Mouse (Mus musculus): ENCODE data around the gene Ccl4. TPM values are rescaled to one million over a fixed set of nuclear protein-coding genes. Genes with fewer than 3 reads are reported as not detected.

Gene Ccl4
- polyA plus RNA-seq, 1 experiment from 2014 or later = not detected

GRCm38 (mm10) chr11:83634898-83635297, 27.5 kb upstream of the Ccl4 start:
- H3K4me1 ChIP-seq (replicated peaks; ENCODE audit: control insufficient read depth, insufficient read depth, low read length) = no peaks in the 10 kb centered on the region
- no peaks in the 10 kb centered on the region for H3K9me3 ChIP-seq (ENCODE audit: control insufficient read depth, low read length)
- no peaks in the 10 kb centered on the region for H3K27me3 ChIP-seq (ENCODE audit: control insufficient read depth, insufficient read depth, low read depth, low read length)
- no peak overlapping the region for H3K4me2 ChIP-seq (ENCODE audit: low read depth, low read length)
- no peak overlapping the region for H3K9ac ChIP-seq (ENCODE audit: low read length)
- no peak for ATAC-seq (ENCODE audit: low read depth)
- H3K27ac ChIP-seq (ENCODE audit: low read length) = no peak overlapping the region
- H3K4me3 ChIP-seq (ENCODE audit: low read length) = no peak overlapping the region
- WGBS = 93% methylated on average over 2 of the region's 2 CpGs
- no peaks in the 10 kb centered on the region for H3K36me3 ChIP-seq (ENCODE audit: control insufficient read depth, insufficient read depth, low read length)

DNA sequence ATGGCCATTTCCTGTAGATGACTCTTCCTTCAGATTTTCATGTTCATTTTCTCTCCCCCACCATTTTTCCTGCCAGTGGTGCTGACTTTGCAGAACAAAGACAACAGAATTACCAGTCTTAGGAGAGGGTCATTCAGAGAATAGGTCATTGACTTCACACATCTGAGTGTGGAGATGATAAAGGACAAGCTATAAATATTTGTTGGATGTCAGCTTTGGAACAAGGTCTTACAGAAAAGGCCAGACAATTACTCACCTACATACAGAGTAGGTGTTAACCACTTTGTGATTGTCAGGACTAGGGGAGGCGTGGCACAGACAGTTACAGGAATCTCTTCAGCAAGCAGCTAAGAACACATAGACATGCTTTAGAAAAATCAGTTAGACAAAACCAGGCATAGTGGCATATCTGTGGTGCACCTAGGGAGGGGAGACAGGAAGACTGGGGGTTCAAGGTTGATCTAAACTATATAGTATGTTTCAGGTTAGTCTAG, 25.6 kb upstream of the Ccl4 start:
- no peaks in the 10 kb centered on the region for H3K4me1 ChIP-seq (replicated peaks; ENCODE audit: control insufficient read depth, insufficient read depth, low read length)
- no peaks in the 10 kb centered on the region for H3K36me3 ChIP-seq (ENCODE audit: control insufficient read depth, insufficient read depth, low read length)
- no peaks in the 10 kb centered on the region for H3K27me3 ChIP-seq (ENCODE audit: control insufficient read depth, insufficient read depth, low read depth, low read length)
- H3K9me3 ChIP-seq (ENCODE audit: control insufficient read depth, low read length) = no peaks in the 10 kb centered on the region
- no peak overlapping the region for H3K27ac ChIP-seq (ENCODE audit: low read length)
- WGBS = 70% methylated on average over 1 of the region's 1 CpGs
- no peak overlapping the region for H3K4me2 ChIP-seq (ENCODE audit: low read depth, low read length)
- no peak overlapping the region for H3K9ac ChIP-seq (ENCODE audit: low read length)
- no peak overlapping the region for H3K4me3 ChIP-seq (ENCODE audit: low read length)
- no peak for ATAC-seq (ENCODE audit: low read depth)

GRCm38 (mm10) chr11:83638934-83639333, 23.4 kb upstream of the Ccl4 start:
- H3K4me2 ChIP-seq (ENCODE audit: low read depth, low read length) = no peak overlapping the region
- no peaks in the 10 kb centered on the region for H3K9me3 ChIP-seq (ENCODE audit: control insufficient read depth, low read length)
- no peaks in the 10 kb centered on the region for H3K4me1 ChIP-seq (replicated peaks; ENCODE audit: control insufficient read depth, insufficient read depth, low read length)
- 49% methylated on average over 2 of the region's 2 CpGs for whole genome bisulfite sequencing
- no peak overlapping the region for H3K27ac ChIP-seq (ENCODE audit: low read length)
- H3K4me3 ChIP-seq (ENCODE audit: low read length) = no peak overlapping the region
- ATAC-seq (ENCODE audit: low read depth) = no peak
- no peak overlapping the region for H3K9ac ChIP-seq (ENCODE audit: low read length)
- H3K27me3 ChIP-seq (ENCODE audit: control insufficient read depth, insufficient read depth, low read depth, low read length) = no peaks in the 10 kb centered on the region
- no peaks in the 10 kb centered on the region for H3K36me3 ChIP-seq (ENCODE audit: control insufficient read depth, insufficient read depth, low read length)

- ATAC-seq (ENCODE audit: low read depth) = no peak
- no peak overlapping the region for H3K9ac ChIP-seq (ENCODE audit: low read length)
- H3K4me2 ChIP-seq (ENCODE audit: low read depth, low read length) = no peak overlapping the region
- 59% methylated on average over 3 of the region's 3 CpGs for WGBS
- H3K4me3 ChIP-seq (ENCODE audit: low read length) = no peak overlapping the region
- no peaks in the 10 kb centered on the region for H3K36me3 ChIP-seq (ENCODE audit: control insufficient read depth, insufficient read depth, low read length)
- H3K4me1 ChIP-seq (replicated peaks; ENCODE audit: control insufficient read depth, insufficient read depth, low read length) = no peaks in the 10 kb centered on the region
- no peak overlapping the region for H3K27ac ChIP-seq (ENCODE audit: low read length)
- H3K27me3 ChIP-seq (ENCODE audit: control insufficient read depth, insufficient read depth, low read depth, low read length) = no peaks in the 10 kb centered on the region
- no peaks in the 10 kb centered on the region for H3K9me3 ChIP-seq (ENCODE audit: control insufficient read depth, low read length)
Measured at GRCm38 (mm10) chr11:83639533-83639932, 22.9 kb upstream of the Ccl4 start.

DNA sequence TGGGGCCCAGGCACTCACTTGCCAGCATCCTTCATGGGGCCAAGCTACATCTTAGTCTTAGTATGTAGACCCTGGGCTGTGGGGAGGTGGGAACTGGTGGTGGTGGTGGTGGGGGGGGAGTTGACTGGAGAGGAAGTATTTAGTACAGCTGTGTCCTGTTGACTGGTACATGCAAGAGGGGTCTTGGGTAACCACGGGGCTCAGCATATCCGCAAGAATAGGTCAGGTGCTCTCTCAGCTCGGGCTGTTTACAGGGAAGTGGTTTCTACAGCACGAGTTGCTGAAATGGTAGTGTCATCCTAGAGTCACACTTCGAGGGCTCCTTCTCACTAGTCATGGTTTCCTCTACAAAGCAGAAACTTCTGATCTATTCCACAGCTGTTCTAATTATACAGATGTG, 22.2 kb upstream of the Ccl4 start:
- Histone ChIP-seq H3K27me3 (ENCODE audit: control insufficient read depth, insufficient read depth, low read depth, low read length) (no peaks in the 10 kb centered on the region), H3K9me3 (ENCODE audit: control insufficient read depth, low read length) (no peaks in the 10 kb centered on the region), H3K9ac (ENCODE audit: low read length) (no peak overlapping the region), H3K4me1 (replicated peaks; ENCODE audit: control insufficient read depth, insufficient read depth, low read length) (no peaks in the 10 kb centered on the region), H3K4me2 (ENCODE audit: low read depth, low read length) (no peak overlapping the region), H3K36me3 (ENCODE audit: control insufficient read depth, insufficient read depth, low read length) (no peaks in the 10 kb centered on the region), H3K27ac (ENCODE audit: low read length) (no peak overlapping the region), H3K4me3 (ENCODE audit: low read length) (no peak overlapping the region)
- no peak for ATAC-seq (ENCODE audit: low read depth)
- 61% methylated on average over 5 of the region's 5 CpGs for WGBS

DNA sequence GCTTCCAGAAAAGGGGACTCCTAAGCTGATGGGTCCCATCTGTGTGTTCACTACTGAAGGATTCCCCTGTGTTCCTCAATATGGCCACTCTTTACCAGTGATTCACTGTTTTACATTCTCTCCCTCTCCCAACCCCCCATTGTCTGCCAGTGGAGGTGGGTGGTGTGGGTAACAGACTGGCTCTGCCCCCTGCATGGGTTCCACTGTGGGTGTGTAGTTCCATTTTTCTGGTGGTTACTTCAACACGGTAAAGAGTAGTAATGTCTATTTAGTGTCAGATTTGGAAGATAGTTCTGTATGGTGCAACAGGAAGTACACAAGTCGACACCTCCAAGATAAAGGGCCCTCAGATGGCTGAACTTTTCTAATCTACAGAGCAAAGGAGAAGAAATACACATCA, 21.2 kb upstream of the Ccl4 start:
- 66% methylated on average over 2 of the region's 2 CpGs for WGBS
- no peak overlapping the region for H3K27ac ChIP-seq (ENCODE audit: low read length)
- H3K4me1 ChIP-seq (replicated peaks; ENCODE audit: control insufficient read depth, insufficient read depth, low read length) = no peaks in the 10 kb centered on the region
- no peak for ATAC-seq (ENCODE audit: low read depth)
- no peak overlapping the region for H3K4me3 ChIP-seq (ENCODE audit: low read length)
- no peaks in the 10 kb centered on the region for H3K36me3 ChIP-seq (ENCODE audit: control insufficient read depth, insufficient read depth, low read length)
- H3K4me2 ChIP-seq (ENCODE audit: low read depth, low read length) = no peak overlapping the region
- H3K9me3 ChIP-seq (ENCODE audit: control insufficient read depth, low read length) = no peaks in the 10 kb centered on the region
- H3K27me3 ChIP-seq (ENCODE audit: control insufficient read depth, insufficient read depth, low read depth, low read length) = no peaks in the 10 kb centered on the region
- H3K9ac ChIP-seq (ENCODE audit: low read length) = no peak overlapping the region

GRCm38 (mm10) chr11:83645521-83645920, 16.9 kb upstream of the Ccl4 start, which contains the start of gene Rpl9-ps1:
Gene Rpl9-ps1 (minus strand): TSS chr11:83645621.
- no peak within 1 kb of the TSS for H3K9ac ChIP-seq (ENCODE audit: low read length)
- no peaks in the 10 kb centered on the region for H3K36me3 ChIP-seq (ENCODE audit: control insufficient read depth, insufficient read depth, low read length)
- no peaks in the 10 kb centered on the region for H3K9me3 ChIP-seq (ENCODE audit: control insufficient read depth, low read length)
- WGBS = 82% methylated on average over 1 of the region's 1 CpGs
- no peaks in the 10 kb centered on the region for H3K27me3 ChIP-seq (ENCODE audit: control insufficient read depth, insufficient read depth, low read depth, low read length)
- H3K4me3 ChIP-seq (ENCODE audit: low read length) = no peak within 1 kb of the TSS
- no peak within 1 kb of the TSS for H3K4me2 ChIP-seq (ENCODE audit: low read depth, low read length)
- ATAC-seq (ENCODE audit: low read depth) = no peak
- no peaks in the 10 kb centered on the region for H3K4me1 ChIP-seq (replicated peaks; ENCODE audit: control insufficient read depth, insufficient read depth, low read length)
- no peak within 1 kb of the TSS for H3K27ac ChIP-seq (ENCODE audit: low read length)

DNA sequence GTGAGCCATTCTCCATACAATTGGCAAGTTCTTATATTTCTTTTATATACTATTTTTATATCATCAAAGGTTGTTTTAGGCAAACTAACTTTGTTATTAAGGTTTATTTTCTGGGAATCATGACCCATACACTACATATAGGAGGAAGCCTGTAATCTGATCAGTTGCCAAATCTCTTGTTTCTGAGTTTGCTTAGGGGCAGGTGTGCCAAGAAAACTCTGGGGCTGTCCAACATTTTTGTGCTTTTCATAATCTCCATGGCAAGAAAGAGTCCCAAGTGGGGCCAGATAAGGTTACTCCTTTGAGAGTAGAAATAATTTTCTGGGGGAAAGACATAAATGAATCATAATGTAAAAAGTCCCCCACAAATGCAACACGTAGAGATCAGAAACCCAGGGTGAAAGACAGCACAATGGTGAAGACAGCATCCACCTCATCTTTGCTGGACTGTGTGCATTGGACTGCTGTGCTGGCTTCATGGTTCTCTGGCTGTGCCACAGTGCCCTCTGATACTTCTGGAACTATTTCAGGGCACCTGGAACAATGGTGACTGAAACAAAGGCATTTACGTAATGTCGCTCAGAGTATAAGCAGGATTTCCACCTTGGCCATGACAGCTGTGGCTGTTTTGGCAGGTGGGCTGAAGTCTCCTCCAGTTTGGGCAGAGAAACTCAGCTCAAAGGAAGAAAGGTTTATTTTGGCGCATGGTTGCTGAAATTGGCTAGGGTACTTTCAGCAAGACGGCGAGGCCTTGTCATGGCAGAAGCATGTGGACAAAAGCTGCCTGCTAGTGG, 15.8 kb upstream of the Ccl4 start:
- no peak overlapping the region for H3K4me2 ChIP-seq (ENCODE audit: low read depth, low read length)
- ATAC-seq (ENCODE audit: low read depth) = no peak
- H3K36me3 ChIP-seq (ENCODE audit: control insufficient read depth, insufficient read depth, low read length) = no peaks in the 10 kb centered on the region
- H3K4me3 ChIP-seq (ENCODE audit: low read length) = no peak overlapping the region
- no peaks in the 10 kb centered on the region for H3K4me1 ChIP-seq (replicated peaks; ENCODE audit: control insufficient read depth, insufficient read depth, low read length)
- H3K27ac ChIP-seq (ENCODE audit: low read length) = no peak overlapping the region
- H3K9me3 ChIP-seq (ENCODE audit: control insufficient read depth, low read length) = no peaks in the 10 kb centered on the region
- 93% methylated on average over 6 of the region's 6 CpGs for WGBS
- no peak overlapping the region for H3K9ac ChIP-seq (ENCODE audit: low read length)
- H3K27me3 ChIP-seq (ENCODE audit: control insufficient read depth, insufficient read depth, low read depth, low read length) = no peaks in the 10 kb centered on the region

GRCm38 (mm10) chr11:83649305-83649841, 13.0 kb upstream of the Ccl4 start, which contains the start of gene Ccl3:
Gene Ccl3 (minus strand): TSS chr11:83649355.
- H3K9me3 ChIP-seq (ENCODE audit: control insufficient read depth, low read length) = no peaks in the 10 kb centered on the region
- ATAC-seq (ENCODE audit: low read depth) = no peak
- no peak within 1 kb of the TSS for H3K27ac ChIP-seq (ENCODE audit: low read length)
- no peak within 1 kb of the TSS for H3K4me3 ChIP-seq (ENCODE audit: low read length)
- H3K27me3 ChIP-seq (ENCODE audit: control insufficient read depth, insufficient read depth, low read depth, low read length) = no peaks in the 10 kb centered on the region
- no peak within 1 kb of the TSS for H3K9ac ChIP-seq (ENCODE audit: low read length)
- H3K4me1 ChIP-seq (replicated peaks; ENCODE audit: control insufficient read depth, insufficient read depth, low read length) = no peaks in the 10 kb centered on the region
- WGBS = 64% methylated on average over 8 of the region's 8 CpGs
- no peaks in the 10 kb centered on the region for H3K36me3 ChIP-seq (ENCODE audit: control insufficient read depth, insufficient read depth, low read length)
- H3K4me2 ChIP-seq (ENCODE audit: low read depth, low read length) = no peak within 1 kb of the TSS
